In genomic region chr14:55649884-55650283, GRCm38 (mm10) we compare ENCODE assay signal across 30 mouse cellular contexts.
"Had no signal": no experiment of that assay in that cellular context is flagged by ENCODE, and none has a peak within 500 bp of the region (broad histone marks: within the 10 kb centered on the region; RNA-seq: fewer than 3 reads in every experiment).

Tssk4 (plus strand) TSS chr14:55650184.

- H3K27me3 ChIP-seq: heart, embryonic 12.5 days; heart, embryonic 13.5 days; heart, embryonic 15.5 days; hindbrain, embryonic 12.5 days; hindbrain, embryonic 13.5 days; hindbrain, embryonic 15.5 days; intestine, embryonic 15.5 days; kidney, embryonic 15.5 days had no signal

- H3K4me3 ChIP-seq: heart, embryonic 10.5 days; heart, embryonic 12.5 days; heart, embryonic 13.5 days; heart, embryonic 15.5 days; hindbrain, embryonic 10.5 days; hindbrain, embryonic 12.5 days; hindbrain, embryonic 13.5 days; hindbrain, embryonic 15.5 days; intestine, embryonic 15.5 days; kidney, embryonic 15.5 days; layer of hippocampus, adult 2 months had no signal

- H3K36me3 ChIP-seq: heart, embryonic 15.5 days; hindbrain, embryonic 15.5 days; intestine, embryonic 15.5 days had no signal

- DNase-seq: heart, postnatal 10 days; heart, postnatal 14 days; heart, postnatal 36 days; heart, postnatal 4 days; kidney, adult 11 months; kidney, adult 18-20 months; kidney, adult 2 months; kidney, adult 8-10 months; kidney, adult 9 months; kidney, postnatal 10 days; kidney, postnatal 14 days; kidney, postnatal 25 days; kidney, postnatal 36 days; kidney, postnatal 4 days; layer of hippocampus, adult 9-11 months; layer of hippocampus, postnatal 36 days had no signal

- H3K27ac ChIP-seq: heart, embryonic 10.5 days; heart, embryonic 13.5 days; heart, embryonic 15.5 days; hindbrain, embryonic 10.5 days; hindbrain, embryonic 12.5 days; hindbrain, embryonic 13.5 days; hindbrain, embryonic 14.5 days; hindbrain, embryonic 15.5 days; hindbrain, postnatal 0 days; intestine, embryonic 15.5 days; kidney, embryonic 15.5 days; kidney, postnatal 0 days had no signal
